Mouse (Mus musculus) cerebellum, adult 9-10 months (tissue): Measurements from ENCODE around the gene Aox2.

Experiments
- DNase-seq: peaks from one replicate; pipeline ENCODE4 v3.0.0; 2022

Aox2 gene

DNA sequence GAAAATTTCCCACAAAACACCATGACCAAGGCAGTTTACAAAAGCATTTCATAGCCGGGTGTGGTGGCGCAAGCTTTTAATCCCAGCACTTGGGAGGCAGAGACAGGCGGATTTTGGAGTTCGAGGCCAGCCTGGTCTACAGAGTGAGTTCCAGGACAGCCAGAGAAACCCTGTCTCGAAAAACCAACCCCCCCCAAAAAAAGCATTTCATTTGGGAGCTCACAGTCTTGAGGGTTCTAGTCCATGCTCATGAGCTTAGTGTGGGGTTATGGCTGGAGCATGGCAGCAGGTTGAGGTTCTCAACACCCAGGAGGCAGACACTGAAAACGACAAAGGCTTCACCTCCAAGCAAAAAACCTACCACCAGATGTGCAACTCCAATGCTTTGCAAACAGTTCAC, 130.0 kb downstream of the Aox2 start:
- no peak for DNase-seq

DNA sequence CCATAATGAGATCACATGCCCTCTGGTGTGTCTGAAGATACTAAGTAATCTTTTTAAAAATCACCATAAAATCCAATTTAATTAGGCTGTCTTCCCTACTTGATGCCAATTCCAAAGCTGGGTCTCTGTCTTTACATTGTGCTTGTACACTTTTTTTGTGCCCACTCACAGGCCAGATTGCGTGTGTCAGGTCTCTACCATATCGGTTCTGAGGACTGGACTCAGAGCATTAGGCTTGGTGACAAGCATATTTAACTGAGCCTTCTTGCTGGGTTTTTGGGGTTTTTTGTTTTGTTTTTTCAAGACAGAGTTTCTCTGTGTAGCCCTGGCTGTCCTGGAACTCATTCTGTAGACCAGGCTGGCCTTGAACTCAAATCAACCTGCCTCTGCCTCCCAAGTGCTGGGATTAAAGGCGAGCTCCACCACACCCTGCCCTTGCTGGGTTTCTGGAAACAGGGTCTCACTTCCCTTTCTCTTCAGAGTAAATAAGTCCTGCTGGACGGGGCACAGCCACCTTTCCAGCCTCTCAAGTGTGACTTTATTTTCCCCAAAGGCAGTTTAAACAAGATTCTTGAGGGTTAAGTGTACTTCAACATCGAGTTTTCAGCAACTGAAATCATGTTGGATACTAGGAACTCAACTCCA, 131.5 kb downstream of the Aox2 start:
- DNase-seq, result no peak

GRCm38 (mm10) chr1:58410198-58410588, 132.1 kb downstream of the Aox2 start:
- DNase-seq, result no peak

DNA sequence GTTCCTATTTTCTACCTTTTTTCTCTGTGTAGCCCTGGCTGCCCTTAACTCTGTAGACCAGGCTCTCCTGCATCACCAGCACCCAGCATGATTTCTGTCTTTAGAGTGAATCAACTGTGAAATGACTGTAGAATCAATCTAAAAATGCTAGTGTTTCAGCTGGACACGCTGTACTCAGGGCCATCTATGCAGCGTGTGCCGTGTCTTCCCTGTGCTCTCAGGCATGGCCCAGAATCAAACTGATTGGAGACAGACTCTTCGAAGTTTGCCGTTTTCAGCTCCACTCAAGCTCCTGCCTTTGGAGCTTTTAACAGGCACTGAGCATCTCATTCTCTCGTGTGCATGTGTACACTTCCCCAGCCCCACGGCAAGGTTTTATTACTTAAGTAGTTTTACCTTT, 132.7 kb downstream of the Aox2 start:
- no peak for DNase-seq

- DNase-seq, result no peak
Observed at GRCm38 (mm10) chr1:58415442-58415841, 137.3 kb downstream of the Aox2 start.

- DNase-seq, result no peak
Observed at GRCm38 (mm10) chr1:58416048-58416447, 137.9 kb downstream of the Aox2 start.

GRCm38 (mm10) chr1:58420032-58420431, 141.9 kb downstream of the Aox2 start:
- DNase-seq, result no peak

- peak; percentile 74 for DNase-seq
Observed at GRCm38 (mm10) chr1:58420961-58421360, 142.8 kb downstream of the Aox2 start.

GRCm38 (mm10) chr1:58422879-58423278, 144.8 kb downstream of the Aox2 start:
- DNase-seq, result peak; percentile 59

- peak; percentile 98 for DNase-seq
Observed at GRCm38 (mm10) chr1:58423371-58424248, 145.5 kb downstream of the Aox2 start, which contains the start of gene Clk1. Gene Clk1 (minus strand): TSS chr1:58424066.

DNA sequence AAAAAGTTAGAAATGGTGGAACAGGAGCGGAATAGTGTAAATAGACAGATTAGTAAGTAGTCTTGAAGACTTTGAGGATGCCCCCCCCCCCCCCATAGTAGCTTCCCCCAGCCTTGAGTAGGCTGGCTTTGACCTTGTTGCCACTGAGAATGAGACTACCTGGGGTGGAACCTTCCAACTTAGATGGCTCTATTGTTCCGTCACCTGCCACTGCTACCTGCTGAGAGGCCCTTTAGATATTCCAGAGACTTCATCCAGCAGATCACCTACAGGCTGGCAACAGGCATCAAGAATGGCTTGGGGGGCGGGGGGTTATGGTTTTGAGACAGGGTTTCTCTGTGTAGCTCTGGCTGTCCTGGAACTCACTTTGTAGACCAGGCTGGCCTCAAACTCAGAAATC, 146.4 kb downstream of the Aox2 start:
- DNase-seq, result no peak
